Mouse (Mus musculus): Measurements from ENCODE around the gene Mvb12a.

Mvb12a gene

DNA sequence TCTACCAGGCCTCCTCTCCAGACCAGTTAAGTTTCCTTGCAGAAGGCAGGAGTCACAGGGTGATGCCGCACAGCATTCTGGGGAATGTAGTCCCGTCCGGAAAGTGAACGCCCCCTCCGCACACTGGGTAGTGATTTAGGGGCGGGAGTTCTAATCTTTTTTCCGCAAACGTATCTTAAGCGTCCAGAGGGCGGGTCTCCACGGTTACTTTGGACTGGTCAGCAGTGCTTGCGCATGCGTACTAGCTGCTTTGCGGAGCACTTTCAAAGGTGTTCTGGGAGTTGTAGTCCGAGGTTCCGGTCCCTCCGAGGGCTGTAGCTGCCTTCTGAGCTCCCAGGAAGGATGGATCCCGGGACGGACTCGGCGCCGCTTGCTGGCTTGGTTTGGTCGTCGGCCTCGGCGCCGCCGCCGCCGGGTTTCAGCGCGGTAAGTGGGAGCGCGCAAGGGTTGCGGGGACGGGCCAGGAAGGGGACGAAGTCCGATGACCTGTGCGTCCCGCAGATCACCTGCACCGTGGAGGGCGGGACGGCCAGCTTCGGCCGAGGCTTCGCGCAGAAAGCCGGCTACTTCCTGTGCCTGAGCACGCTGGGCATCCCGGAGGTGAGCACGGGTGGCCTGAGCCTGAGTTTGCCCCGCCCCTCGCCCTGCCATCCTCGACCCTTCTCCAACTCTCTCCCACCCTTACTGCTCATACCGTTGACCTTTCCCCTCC, at the start of gene Mvb12a:
TSS of gene Mvb12a (plus strand) at position 291 of the 712 bp plus-strand sequence.
- peak; percentile 86 for DNase-seq (ENCODE audit: low spot score)

DNA sequence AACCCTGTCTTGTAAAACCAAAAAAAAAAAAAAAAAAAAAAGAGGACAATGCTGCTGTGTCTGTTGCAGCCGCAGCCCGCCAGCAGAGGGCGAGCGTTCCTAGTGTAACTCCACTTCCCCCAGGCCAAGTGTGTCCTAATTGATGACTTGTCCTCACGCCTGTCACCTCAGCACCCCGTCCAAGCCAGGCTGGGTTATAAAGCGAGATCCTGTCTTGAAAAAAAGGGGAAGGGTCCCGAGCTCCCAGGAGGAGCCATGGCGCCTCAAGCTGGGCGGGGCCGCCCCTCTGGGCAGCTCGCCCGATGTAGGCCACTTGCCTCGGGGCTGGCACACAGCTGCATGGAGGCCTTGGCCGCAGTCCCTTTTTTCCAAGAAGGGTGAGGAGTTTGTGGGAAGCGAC, 47.7 kb upstream of the Mvb12a start:
- DNase-seq (ENCODE audit: low spot score): peak; percentile 77

DNA sequence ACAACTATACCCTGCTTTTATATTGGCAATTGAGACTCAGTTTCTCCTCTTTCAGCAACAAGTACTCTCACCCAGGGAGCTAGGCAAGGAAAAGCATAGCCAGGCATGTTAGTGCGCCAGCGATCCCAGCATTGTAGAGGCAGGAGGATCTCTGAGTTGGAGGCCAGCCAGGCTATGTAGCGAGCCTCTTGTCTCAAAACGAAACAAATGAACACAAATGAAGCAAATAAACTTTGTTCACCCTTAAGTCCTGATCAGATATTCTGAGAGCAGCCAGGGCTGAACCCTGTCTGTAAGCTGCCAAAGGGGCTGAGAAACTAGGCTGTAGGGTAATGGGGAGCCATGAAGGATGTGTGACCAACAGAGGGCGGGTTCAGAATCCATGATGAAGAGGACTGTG, 46.9 kb upstream of the Mvb12a start:
- DNase-seq (ENCODE audit: low spot score): no peak

DNA sequence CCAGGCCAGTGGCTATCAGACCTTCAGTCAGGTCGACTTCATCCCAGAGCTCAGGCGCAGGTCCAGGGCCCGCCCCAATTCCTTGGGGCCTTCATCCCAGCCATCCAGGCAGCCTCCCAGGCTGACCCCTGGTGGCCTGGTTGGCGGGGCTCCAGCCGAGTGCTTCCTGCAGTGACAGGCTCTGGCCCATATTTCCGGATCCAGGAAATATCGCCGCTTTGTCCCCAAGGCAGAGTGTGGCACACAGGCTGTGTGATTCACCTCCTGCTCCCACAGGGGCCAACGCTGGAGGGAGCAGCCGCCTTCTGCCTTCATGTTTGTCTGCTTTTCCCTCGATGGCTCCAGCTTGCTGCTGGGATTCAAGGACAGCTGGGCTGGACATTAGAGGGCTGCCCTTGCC, 46.2 kb upstream of the Mvb12a start:
- peak; percentile 85 for DNase-seq (ENCODE audit: low spot score)

DNA sequence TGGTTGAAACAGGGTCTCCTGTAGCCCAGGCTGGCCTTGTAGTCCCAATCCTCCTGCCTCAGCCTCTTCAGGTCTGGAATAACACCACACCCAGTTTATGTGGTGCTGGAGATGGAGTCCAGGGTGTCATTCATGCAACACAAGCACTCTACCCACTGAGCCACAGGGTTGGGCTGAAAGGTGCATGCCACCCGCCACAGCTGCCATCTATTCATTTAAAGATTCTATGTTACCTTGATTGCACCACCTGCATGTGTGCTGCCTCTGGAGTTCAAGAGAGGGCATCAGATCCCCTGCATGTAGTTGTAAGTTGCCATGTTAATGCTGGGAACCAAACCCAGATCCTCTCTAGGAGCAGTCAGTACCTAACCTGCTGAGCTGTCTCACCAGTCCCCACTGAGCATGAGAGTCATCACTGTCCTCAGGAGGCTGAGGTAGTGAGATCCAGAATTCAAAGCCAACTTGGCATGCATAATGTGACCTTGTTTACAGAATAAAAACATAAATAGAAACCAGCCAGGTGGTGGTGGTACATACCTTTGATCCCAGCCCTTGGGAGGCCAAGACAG, 45.6 kb upstream of the Mvb12a start:
- DNase-seq (ENCODE audit: low spot score): no peak

- DNase-seq (ENCODE audit: low spot score): no peak
Observed at GRCm38 (mm10) chr8:71497881-71498501, 44.7 kb upstream of the Mvb12a start.

DNA sequence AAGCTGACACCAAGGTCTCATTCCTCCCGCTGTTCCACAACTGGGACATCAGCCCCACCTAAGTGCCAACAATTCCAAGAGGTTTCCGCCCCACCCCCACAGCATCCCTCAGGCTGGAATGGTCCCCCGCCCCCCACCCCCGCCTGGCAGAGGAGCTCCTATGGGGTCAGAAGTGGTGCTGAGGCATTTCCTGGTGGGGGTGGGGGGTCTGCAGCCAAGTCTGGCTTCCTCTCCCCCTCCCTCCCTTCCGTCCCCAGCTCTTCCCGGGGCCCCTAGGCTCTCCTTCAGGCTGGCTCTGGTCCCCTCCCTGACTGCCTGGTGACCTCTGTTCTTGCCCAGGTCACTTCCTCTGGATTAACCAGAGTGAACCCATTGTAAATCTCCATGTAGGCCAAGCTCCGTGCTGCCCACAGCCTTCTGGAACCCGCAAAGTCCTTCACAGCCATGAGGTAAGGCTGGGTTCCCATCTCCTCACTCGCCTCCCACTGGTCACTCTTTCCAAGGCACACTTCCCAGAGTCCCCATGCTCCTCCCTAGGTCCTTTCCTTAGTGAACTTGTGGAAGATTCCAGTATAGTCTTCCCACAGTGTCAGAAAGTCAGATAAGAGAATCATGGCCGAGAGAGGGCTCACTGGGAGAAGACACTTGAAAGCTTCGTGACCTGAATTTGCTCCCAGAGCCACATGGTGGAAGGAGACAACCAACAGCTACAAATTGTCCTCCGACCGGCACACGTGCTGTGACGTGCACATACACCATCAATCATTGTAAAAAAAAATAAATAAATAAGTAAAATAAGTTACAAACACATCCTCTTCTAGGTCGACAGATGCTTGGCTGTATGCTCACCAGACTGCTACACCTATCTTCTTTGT, 43.7 kb upstream of the Mvb12a start:
- no peak for DNase-seq (ENCODE audit: low spot score)

DNA sequence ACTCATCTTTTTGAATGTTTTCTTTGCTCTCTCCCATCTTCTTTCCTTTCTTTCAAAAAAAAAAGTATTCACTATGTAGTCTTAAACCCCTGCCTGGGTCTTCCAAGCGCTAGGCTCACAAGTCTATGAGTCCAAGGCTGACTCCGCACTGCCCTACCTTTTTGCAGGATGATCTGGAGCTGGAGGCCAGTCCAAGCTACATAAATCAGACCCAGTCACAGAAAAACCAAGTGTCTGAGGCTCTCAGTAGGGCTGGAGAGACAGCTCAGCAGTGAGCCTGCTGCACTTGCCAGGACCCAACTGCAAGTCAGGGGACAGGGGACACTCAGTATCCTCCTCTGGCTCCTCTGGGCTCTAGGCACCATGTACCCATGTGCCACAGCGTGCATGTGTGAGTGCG, 38.4 kb upstream of the Mvb12a start:
- no peak for DNase-seq (ENCODE audit: low spot score)

- DNase-seq (ENCODE audit: low spot score): no peak
Observed at GRCm38 (mm10) chr8:71505326-71505725, 37.4 kb upstream of the Mvb12a start.

DNA sequence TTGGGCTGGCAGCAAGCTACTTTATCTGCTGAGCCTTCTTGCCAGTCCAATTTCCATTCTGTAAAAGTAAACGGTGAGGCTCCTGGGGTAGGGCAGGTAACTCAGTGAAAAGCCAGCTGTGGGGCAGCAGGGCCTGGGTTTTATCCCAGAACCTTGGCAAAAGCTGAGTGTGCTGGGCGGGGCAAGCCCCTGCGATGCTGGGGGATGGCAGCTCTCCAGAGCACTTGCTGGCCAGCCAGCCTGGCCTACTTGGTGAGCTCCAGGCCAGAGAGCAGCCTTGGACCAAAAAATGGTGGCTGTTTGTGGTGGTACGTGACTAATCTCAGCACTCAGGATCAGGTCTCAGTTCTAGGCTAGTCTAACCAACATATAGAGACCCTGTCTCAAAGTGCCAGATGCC, 36.7 kb upstream of the Mvb12a start:
- no peak for DNase-seq (ENCODE audit: low spot score)

DNA sequence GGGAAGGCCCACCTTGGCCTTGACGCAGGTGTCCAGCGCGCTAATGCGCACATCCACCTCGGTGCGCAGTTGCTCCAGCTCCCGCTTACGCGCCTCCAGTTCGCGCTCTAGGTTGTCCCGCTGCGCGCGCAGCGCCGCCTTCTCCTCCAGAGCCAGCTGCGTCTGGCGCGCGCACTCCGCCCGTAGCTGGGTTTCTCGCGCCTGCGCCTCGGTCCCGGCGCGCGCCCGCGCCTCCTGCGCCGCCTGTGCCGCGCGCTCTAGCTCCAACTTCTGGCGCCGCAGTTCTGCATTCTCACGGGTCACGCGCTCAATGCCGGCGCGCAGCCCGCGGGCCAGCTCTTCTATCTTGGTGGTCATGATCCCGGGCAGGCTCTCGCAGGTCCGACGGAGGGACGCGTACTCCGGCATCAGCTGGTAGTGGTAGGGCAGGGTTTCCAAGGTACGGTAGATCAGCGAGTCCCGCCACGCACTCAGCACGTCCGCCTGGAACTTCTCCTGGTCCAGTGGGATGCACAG, 35.1 kb upstream of the Mvb12a start:
- DNase-seq (ENCODE audit: low spot score): peak; percentile 49

GRCm38 (mm10) chr8:71509316-71509715, 33.4 kb upstream of the Mvb12a start:
- DNase-seq (ENCODE audit: low spot score): no peak

GRCm38 (mm10) chr8:71511644-71512043, 31.1 kb upstream of the Mvb12a start, which contains the start of gene Plvap:
Gene Plvap (minus strand): TSS chr8:71511752.
- no peak for DNase-seq (ENCODE audit: low spot score)

GRCm38 (mm10) chr8:71513018-71513754, 29.5 kb upstream of the Mvb12a start:
- no peak for DNase-seq (ENCODE audit: low spot score)

- DNase-seq (ENCODE audit: low spot score): no peak
Observed at GRCm38 (mm10) chr8:71515043-71515442, 27.7 kb upstream of the Mvb12a start.

GRCm38 (mm10) chr8:71516786-71517185, 25.9 kb upstream of the Mvb12a start:
- DNase-seq (ENCODE audit: low spot score): no peak

DNA sequence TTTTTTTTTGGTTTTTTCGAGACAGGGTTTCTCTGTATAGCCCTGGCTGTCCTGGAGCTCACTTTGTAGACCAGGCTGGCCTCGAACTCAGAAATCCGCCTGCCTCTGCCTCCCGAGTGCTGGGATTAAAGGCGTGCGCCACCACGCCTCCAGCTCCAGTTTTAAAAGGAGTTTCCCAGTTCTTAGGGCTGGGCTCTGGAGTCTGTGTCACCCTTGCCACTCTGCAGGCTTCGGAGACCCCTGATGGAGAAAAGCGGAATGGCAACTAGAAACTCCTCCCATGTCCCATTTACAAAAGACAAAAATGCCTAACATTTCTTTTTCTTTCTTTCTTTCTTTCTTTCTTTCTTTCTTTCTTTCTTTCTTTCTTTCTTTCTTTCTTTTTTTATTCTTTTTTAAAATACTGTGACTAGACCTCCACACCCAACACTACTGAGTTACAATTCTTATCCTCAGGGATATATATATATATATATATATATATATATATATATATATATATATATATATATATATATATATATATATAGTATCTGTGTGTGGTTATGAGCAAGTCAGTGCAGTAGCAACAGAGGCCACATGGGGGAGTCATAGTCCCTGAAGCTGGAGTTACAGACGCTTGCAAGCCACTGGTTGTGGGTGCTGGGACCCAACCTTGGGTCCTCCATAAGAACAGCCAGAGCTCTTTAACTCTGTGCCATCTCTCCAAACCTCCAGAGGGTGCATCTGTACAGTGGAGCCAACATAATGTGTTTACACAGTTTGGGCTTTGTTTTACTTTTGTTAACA, 23.5 kb upstream of the Mvb12a start:
- peak; percentile 53 for DNase-seq (ENCODE audit: low spot score)

DNA sequence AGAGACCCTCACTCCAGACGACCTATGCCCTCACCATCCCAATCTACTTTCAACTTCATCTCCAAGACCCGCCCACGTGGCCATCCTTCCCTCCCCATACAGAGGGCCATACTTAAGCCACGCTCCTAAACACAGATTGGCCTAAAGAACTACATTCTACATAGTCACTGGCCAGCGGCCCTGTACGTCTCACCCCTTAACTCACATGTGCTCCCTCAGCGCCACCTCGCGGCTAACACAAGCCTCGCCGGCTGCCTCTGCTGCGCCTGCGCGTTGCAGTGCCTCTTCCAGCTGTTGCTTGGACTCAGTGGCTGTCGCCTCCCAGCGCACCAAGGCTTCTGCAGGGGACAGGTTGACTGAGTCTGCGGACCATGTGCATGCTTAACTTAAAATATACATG, 21.1 kb upstream of the Mvb12a start:
- DNase-seq (ENCODE audit: low spot score): peak; percentile 96

GRCm38 (mm10) chr8:71525226-71526050, 17.3 kb upstream of the Mvb12a start, which contains the start of gene Ccdc194:
Gene Ccdc194 (minus strand): TSS chr8:71525711.
- no peak for DNase-seq (ENCODE audit: low spot score)

DNA sequence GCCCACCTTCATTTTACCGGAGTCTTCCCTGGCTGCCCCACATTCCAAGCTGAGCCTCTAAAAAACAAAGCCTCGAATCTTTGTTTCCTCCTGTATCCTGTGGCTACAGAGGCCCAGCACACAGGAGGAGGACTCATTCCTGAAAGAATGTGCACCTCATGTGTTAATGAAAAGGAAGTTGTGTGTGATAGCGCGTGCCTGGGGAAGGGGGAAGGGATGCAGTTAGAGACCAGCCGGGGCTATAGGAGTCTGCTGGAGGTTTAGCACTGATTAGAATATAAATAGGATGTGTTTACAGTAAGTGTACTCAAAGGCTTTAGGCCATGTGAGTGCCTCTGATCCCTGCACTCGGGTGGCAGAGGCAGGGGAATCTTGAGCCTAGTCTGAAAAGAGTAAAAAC, 16.4 kb upstream of the Mvb12a start:
- DNase-seq (ENCODE audit: low spot score): no peak
